Mouse (Mus musculus) cerebellum, adult 2 months (tissue): ENCODE measurements around the gene Ndufb10.

ENCODE experiments used
- CTCF ChIP-seq: fragments of 200-500 bp; IDR thresholded peaks from 2 replicates; pipeline ENCODE4 v1.5.1; 2011; ENCODE audit warnings: low read depth, mild to moderate bottlenecking, control low read depth, low read length, moderate library complexity, borderline replicate concordance; ENCODE audit not compliant: insufficient read depth
- POLR2A ChIP-seq: fragments of 200-500 bp; IDR thresholded peaks from 2 replicates; pipeline ENCODE4 v1.6.1; 2011; ENCODE audit warnings: low read length, control low read depth, borderline replicate concordance; ENCODE audit not compliant: insufficient read depth

DNA sequence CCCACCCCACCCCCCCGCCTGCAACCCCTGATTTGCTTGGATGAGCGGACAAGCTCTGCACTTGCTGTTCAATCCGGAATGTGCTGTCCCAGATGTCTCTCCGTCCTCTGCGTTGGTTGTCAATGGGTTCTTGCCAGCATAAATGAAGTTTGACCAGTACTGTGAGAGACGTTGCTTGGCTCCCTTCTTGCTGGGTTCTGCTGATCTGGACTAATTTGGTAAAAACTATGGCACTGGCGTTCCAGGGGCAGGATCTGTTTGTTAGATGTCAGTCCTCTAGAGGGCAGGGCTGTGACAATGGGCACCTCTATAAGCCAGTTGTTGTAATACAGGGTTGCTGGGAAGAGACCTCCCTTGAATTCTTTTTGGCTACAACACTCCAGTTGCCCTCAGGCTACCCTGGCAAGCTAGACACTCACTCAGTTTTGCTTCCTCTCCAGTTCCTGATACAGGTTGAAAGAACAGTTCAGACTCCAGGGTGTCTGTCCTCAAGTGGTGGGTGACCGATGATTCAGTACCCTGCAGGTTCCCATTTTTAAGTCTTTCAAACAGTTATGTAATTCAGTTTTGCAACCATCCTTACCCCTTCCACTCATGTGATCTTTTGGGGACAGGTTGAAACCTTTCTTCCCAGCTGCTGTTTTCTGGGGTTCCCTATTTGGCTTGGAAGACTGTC, 13.0 kb upstream of the Ndufb10 start:
- TF ChIP-seq CTCF, result 0 out of 2 replicates have a peak, but pooled peaks have one; percentile 10
- no peak for TF ChIP-seq POLR2A
